Mouse (Mus musculus) heart, adult 8-10 months (tissue): ENCODE results near the gene Poc1a. TPM values are rescaled to one million over a fixed set of nuclear protein-coding genes. Genes with fewer than 3 reads are reported as not detected.

Source experiments
- DNase-seq: peaks from one replicate; pipeline ENCODE4 v3.0.0; 2022; ENCODE audit warnings: low spot score
- total RNA-seq, 4 experiments: library from RNA; stranded (reverse); gene quantifications; 2 replicates each; pipeline ENCODE4 v1.2.4; 2022

Gene Poc1a
- total RNA-seq, 4 experiments from 2014 or later, result 3.2 to 4.9 (median 4.7) TPM

GRCm38 (mm10) chr9:106300949-106301348 is 20.1 kb downstream of the Poc1a start:
- no peak for DNase-seq

GRCm38 (mm10) chr9:106301446-106302080 is 20.7 kb downstream of the Poc1a start:
- no peak for DNase-seq

GRCm38 (mm10) chr9:106302446-106303150 is 21.7 kb downstream of the Poc1a start:
- no peak for DNase-seq

DNA sequence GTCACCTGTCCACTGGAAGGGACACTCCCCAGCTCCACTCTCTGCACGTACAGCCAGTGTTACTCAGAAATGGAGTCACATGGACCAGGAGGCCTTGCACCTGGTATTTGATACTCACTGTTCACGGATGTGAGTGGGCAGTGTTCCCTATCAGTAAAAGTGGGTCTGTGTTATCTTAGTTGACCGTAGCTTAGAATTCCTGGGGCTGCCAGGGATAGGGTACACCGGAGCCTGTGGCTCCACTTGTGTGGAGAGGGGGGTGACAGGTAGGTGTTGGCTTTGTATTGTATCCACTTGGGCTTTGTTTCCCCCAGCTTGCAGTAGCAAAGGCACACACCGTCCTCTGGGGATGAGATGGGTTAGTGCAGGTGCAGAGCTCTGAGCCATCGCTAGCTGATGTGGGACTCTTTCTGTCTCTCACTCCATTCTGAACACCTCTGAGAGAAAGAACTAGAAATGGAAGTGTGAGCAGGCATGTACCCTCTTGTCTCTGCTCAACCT is 22.6 kb downstream of the Poc1a start:
- no peak for DNase-seq

- no peak for DNase-seq
Measured at GRCm38 (mm10) chr9:106305228-106305627, 24.4 kb downstream of the Poc1a start.

DNA sequence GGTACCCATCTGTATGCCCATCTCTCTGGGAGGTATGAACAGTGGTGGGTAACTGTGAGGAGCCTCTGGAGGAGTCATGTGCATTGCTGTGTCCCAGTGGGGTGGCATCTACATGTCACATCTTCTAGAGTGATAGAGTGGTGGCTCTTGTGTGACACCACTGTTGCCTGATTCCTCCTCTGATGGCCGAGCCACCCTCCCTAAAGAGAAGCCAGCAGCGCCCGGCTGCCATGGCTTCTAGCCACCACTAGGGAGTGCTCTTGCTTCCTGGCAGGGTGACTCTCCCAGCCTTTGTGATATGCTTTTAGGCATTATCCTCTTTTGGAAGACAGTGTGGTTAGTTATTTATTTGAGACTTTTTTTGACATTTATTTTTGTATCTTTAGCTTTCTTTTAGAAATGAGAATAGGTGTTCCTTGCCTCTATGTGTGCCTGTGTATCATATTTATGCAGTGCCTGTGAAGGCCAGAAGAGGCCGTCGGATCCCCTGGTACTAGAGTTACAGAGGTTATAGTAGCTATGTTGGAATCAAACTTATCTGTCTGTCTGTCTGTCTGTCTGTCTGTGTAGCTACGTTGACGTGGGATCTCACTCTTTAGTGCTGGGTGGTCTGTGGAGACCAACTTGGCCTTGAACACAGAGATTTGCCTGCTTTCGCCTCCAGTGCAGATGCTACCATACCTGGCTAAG is 25.9 kb downstream of the Poc1a start:
- peak; percentile 77 for DNase-seq

- DNase-seq, result no peak
Measured at GRCm38 (mm10) chr9:106308151-106308550, 27.3 kb downstream of the Poc1a start.

DNA sequence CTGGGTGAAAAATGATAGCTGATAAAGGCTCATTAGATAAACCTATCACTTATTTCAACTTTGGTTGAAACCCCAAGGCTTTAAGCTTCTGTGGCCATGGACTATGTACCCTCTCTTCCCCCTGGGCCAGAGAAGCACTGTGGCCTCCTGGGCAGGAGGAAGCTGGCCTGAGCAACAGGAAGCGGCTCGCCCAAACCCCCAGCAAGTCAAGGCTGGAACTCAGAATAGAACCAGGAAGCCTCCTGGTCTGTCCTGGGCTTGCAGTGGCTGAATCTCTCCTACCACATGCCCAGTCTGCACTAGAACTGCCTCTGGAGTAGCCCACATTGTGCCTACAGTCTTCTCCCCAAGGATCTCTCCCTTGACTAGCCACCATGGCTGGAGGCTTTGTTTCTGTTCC is 27.7 kb downstream of the Poc1a start:
- peak; percentile 42 for DNase-seq

- no peak for DNase-seq
Measured at GRCm38 (mm10) chr9:106308983-106309382, 28.1 kb downstream of the Poc1a start.

GRCm38 (mm10) chr9:106309859-106310258 is 29.0 kb downstream of the Poc1a start:
- DNase-seq, result no peak

DNA sequence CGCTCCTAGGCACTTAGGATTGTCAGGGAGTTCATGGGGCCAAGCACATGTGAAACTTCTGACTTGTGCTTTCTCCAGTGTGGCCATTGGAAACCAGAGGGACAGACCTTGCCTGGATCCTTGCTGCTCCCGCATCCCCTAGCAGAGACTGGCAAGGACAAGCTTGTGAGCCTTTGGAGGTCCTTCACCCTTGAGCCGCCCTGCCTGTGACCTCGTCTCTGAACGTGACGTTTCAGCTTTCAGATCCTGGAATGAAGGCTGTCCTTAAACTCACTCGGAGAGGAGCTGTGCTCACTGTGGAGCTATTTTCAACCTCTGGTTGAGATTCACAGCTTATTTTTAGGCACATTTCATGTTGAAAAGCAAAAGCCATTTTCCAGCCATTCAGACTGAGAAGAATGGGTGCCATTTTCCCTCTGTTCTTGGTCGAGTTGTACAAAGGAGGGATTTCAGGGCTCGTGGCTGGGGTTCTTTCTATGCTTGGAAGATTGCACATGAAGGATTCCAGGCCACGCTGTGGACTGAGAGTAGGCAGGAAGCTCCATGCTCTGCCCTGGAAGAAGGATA is 30.8 kb downstream of the Poc1a start:
- no peak for DNase-seq

DNA sequence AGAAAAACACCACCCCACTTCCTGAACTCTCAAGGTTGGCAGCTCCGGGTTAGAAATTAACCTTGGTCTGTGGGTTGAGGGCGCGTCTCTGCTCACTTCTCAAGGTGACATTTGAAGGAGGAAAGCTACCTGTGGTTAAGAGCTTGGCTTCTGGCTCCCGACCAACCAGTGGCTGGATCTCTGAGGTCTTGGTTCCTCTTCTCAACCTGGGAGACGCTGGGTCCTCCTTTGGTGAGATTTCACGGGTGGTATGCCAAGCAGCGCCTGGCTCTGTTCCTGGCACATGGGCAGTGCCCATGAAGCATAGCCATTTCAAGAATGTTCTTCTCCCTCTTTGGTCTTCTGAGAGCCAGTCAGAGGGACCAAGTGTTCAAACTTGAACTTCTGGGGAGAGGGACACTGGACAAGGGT is 32.1 kb downstream of the Poc1a start:
- DNase-seq, result no peak

DNA sequence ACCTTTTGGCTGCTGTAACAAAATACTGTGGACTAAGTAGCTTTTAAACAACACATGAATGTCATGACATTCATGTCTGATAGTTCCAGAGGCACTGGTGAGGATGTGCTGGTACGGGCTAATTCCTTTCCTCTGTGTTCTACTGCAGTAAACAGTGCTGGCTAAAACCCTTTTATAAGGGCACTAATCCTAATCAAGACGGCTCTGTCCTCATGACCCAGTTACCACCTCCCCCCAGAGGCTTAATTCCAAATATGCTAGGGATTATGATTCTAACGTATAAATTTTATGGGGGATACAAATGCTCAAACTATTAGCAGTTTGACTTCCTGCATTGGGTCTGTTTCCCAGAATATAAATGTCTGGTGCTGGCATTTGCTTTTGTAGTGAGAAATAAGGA is 33.3 kb downstream of the Poc1a start:
- DNase-seq, result no peak

DNA sequence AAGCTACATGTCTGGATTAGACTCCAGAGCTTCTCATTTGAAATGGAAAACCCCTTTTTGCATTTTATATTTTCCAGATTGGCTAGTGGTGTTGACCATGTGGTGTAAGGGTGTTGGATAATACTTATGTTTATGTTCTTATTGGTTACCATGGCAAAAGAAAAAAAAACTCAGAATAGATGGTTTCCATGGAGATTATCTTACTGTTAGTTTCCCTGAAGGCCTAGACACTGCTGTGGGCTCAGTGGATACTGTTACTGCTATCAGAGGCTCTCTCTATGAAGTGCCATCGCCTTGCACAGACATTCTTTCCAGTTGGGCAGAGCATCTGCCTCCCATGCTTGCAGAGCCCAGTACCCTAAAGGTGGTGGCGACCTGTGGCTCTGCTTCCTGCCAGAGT is 37.2 kb downstream of the Poc1a start:
- no peak for DNase-seq

DNA sequence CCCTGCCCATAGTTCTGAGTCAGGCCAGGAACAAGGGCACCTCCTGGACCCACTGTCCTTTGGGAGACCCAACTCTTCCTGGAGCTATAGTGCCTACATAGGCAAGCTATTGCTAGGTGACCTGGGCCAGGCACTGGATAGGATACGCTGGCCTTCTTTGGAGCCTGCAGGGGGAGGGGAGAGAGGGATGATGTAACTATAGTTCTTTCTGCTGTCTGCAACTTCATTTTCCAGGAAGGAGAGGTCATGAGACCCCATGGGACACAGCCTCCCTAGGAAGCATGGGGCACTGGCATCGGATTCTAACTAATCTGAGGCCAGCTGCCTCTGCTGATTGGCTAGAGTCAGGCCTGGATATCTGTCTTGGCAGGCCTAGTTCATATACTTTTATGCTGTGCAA is 38.2 kb downstream of the Poc1a start:
- DNase-seq, result no peak

DNA sequence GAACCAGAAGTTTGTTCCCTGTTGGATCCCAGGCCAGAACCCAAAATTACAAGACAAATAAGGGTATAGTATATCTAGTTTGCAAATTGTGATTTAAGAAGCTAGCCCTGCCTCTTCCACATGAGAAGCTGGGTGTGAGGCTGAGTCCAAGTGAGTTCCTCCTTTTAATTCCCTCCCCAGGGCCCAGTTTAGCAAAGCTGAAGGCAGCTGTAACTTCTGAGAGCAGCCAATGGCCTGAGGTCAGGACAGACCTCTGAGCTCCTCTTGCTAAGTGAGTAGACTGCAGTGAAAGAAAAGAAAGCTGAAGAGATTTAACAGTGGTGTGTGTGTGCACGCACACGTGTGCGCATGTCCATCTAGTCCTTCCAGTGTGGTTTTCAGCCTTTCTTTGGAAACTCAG is 41.6 kb downstream of the Poc1a start:
- peak; percentile 29 for DNase-seq

GRCm38 (mm10) chr9:106326241-106326640 is 45.4 kb downstream of the Poc1a start:
- DNase-seq, result no peak

- DNase-seq, result no peak
Measured at GRCm38 (mm10) chr9:106327125-106327809, 46.4 kb downstream of the Poc1a start.

- no peak for DNase-seq
Measured at GRCm38 (mm10) chr9:106328068-106328610, 47.3 kb downstream of the Poc1a start.

DNA sequence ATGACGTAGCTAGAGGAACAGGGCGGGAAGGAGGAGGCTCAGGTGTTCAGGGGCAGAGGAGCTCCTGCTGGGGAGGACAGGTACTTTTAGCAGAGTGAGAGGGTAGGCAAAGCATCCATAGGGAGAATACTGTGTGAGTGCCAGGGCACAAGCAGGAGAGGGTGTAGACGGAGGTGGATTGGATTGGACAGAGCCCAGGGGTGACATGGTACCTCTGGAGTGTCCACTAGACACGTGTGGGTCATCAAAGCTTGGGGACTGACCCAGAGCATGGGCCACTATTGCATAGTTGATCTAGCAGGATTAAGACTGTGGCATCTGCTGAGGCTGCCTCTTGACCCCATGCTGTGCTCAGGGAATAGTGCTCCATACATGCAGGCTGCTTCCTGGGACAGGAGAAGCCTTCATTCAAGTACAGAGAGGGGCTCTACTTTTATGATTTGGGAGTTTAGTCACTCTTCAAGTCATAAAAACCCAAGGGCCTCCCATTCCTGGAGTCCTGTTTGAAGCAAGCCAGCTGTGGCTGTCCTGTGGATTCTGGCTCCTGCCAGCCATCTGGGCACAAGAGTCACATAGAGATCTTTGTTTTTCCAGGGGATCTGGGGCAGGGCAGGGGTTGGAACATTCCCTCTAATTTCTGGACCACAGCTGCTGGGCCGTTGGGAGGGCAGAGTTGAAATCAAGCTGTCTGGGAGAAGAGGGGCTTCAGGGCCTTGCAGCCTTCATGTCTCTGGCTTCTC is 48.1 kb downstream of the Poc1a start:
- DNase-seq, result no peak

- no peak for DNase-seq
Measured at GRCm38 (mm10) chr9:106332746-106333145, 51.9 kb downstream of the Poc1a start.
